Mouse (Mus musculus) 3T3-L1 (cell line): ENCODE measurements at regions not wholly inside any gene's neighbourhood (a gene's known extent, or its start where the extent isn't known, plus 50 kb on each side); places are given as distances from the start of the nearest gene placed in this dataset.

Experiments used
- DNase-seq: peaks from one replicate; pipeline ENCODE4 v3.0.0-alpha.2; 2015; ENCODE audit warnings: low read depth, low spot score

- no peak for DNase-seq
These were observed 199.5 kb upstream of the Gk2 start for GRCm38 (mm10) chr5:97656167-97656924.

- DNase-seq, result no peak
These were observed 198.4 kb upstream of the Gk2 start for GRCm38 (mm10) chr5:97655266-97655665.

- DNase-seq, result no peak
These were observed 197.6 kb upstream of the Gk2 start for GRCm38 (mm10) chr5:97654414-97654813.

- no peak for DNase-seq
These were observed 185.4 kb upstream of the Gk2 start for GRCm38 (mm10) chr5:97642251-97642650.

- no peak for DNase-seq
These were observed 184.8 kb upstream of the Gk2 start for GRCm38 (mm10) chr5:97641646-97642045.

GRCm38 (mm10) chr5:97636357-97636756 lies 179.5 kb upstream of the Gk2 start:
- no peak for DNase-seq

GRCm38 (mm10) chr5:97633766-97634165 lies 176.9 kb upstream of the Gk2 start:
- DNase-seq, result no peak

GRCm38 (mm10) chr5:97632791-97633190 lies 176.0 kb upstream of the Gk2 start:
- DNase-seq, result peak; percentile 4

GRCm38 (mm10) chr5:97625200-97625599 lies 168.4 kb upstream of the Gk2 start:
- no peak for DNase-seq

GRCm38 (mm10) chr5:97619890-97620289 lies 163.1 kb upstream of the Gk2 start:
- no peak for DNase-seq

GRCm38 (mm10) chr5:97618411-97618810 lies 161.6 kb upstream of the Gk2 start:
- no peak for DNase-seq

- DNase-seq, result no peak
These were observed 145.4 kb upstream of the Gk2 start for GRCm38 (mm10) chr5:97602176-97602575.

GRCm38 (mm10) chr5:97601384-97601783 lies 144.6 kb upstream of the Gk2 start:
- no peak for DNase-seq

- DNase-seq, result no peak
These were observed 141.9 kb upstream of the Gk2 start for GRCm38 (mm10) chr5:97598741-97599140.

- no peak for DNase-seq
These were observed 139.1 kb upstream of the Gk2 start for GRCm38 (mm10) chr5:97595916-97596315.

GRCm38 (mm10) chr5:97594081-97594480 lies 137.3 kb upstream of the Gk2 start:
- DNase-seq, result no peak

- DNase-seq, result no peak
These were observed 125.7 kb upstream of the Gk2 start for GRCm38 (mm10) chr5:97582509-97582908.

- DNase-seq, result no peak
These were observed 108.7 kb upstream of the Gk2 start for GRCm38 (mm10) chr5:97565486-97565885.

- no peak for DNase-seq
These were observed 106.9 kb upstream of the Gk2 start for GRCm38 (mm10) chr5:97563724-97564123.

GRCm38 (mm10) chr5:97554274-97554673 lies 97.5 kb upstream of the Gk2 start:
- DNase-seq, result no peak

- peak; percentile 47 for DNase-seq
These were observed 96.3 kb upstream of the Gk2 start for GRCm38 (mm10) chr5:97553122-97553521.

GRCm38 (mm10) chr5:97537492-97538257 lies 80.9 kb upstream of the Gk2 start:
- no peak for DNase-seq

GRCm38 (mm10) chr5:97533733-97534132 lies 76.9 kb upstream of the Gk2 start:
- DNase-seq, result no peak
